12 mouse cellular contexts compared by ENCODE assay signal in genomic region chr3:100999732-101000131, GRCm38 (mm10). TPM values are rescaled to one million over a fixed set of nuclear protein-coding genes. Genes with fewer than 3 reads are reported as not detected.
A peak's percentile ranks its signal among the peaks of the same experiment; 100 is the strongest.
DNase-seq lines count a peak whose midpoint lies in the region; ATAC-seq and TF ChIP-seq lines count a peak whose summit lies in the region.
"Had no signal": no experiment of that assay in that cellular context is flagged by ENCODE, and none has a peak within 500 bp of the region (broad histone marks: within the 10 kb centered on the region; RNA-seq: fewer than 3 reads in every experiment).

No protein-coding gene starts in this region.

- H3K9me3 ChIP-seq in midbrain, embryonic 11.5 days (ENCODE audit: control insufficient read depth, low read length): no peaks in the 10 kb centered on the region
- no peaks in the 10 kb centered on the region for H3K9me3 ChIP-seq in midbrain, embryonic 13.5 days
- no peaks in the 10 kb centered on the region for H3K9me3 ChIP-seq in ES-E14 (ENCODE audit: control insufficient read depth, insufficient read depth, low read depth, low read length)
- no peaks in the 10 kb centered on the region for H3K9me3 ChIP-seq in hindbrain, embryonic 16.5 days (ENCODE audit: control insufficient read depth, low read length)
- H3K9me3 ChIP-seq: G1E had no signal

- peak; percentile 56 for DNase-seq in midbrain, embryonic 11.5 days (ENCODE audit: low spot score, missing footprints)
- DNase-seq in ES-CJ7 (ENCODE audit: low read depth, low spot score) (peak; percentile 5), ES-E14 (ENCODE audit: low read depth, low spot score) (no peak), R1 (ENCODE audit: low read depth, low spot score) (peak; percentile 18)
- DNase-seq in gastrocnemius, adult 2 months: no peak

- no peak overlapping the region for H3K4me3 ChIP-seq in midbrain, embryonic 11.5 days (ENCODE audit: low read depth, low read length)
- no peak overlapping the region for H3K4me3 ChIP-seq in midbrain, embryonic 13.5 days (replicated peaks)
- no peak overlapping the region for H3K4me3 ChIP-seq in ES-E14 (ENCODE audit: insufficient read depth in 1 of 2, low read depth in 1 of 2, low read length in 2 of 2, poor library complexity in 1 of 2, severe bottlenecking in 1 of 2)
- H3K4me3 ChIP-seq in gastrocnemius, adult 2 months: no peak overlapping the region
- H3K4me3 ChIP-seq in hindbrain, embryonic 16.5 days (ENCODE audit: low read length): no peak overlapping the region

- no peak overlapping the region for H3K4me2 ChIP-seq in midbrain, embryonic 11.5 days
- no peak overlapping the region for H3K4me2 ChIP-seq in midbrain, embryonic 13.5 days (replicated peaks)
- no peak overlapping the region for H3K4me2 ChIP-seq in hindbrain, embryonic 16.5 days (ENCODE audit: low read length)

- H3K27me3 ChIP-seq in midbrain, embryonic 11.5 days (ENCODE audit: control insufficient read depth, insufficient read depth, low read length): no peaks in the 10 kb centered on the region
- H3K27me3 ChIP-seq in midbrain, embryonic 13.5 days: no peaks in the 10 kb centered on the region
- no peaks in the 10 kb centered on the region for H3K27me3 ChIP-seq in hindbrain, embryonic 16.5 days (replicated peaks; ENCODE audit: control insufficient read depth, insufficient read depth, low read length)
- H3K27me3 ChIP-seq: CH12.LX, Patski had no signal

- no peaks in the 10 kb centered on the region for H3K36me3 ChIP-seq in midbrain, embryonic 11.5 days (ENCODE audit: control insufficient read depth, insufficient read depth, low read length)
- no peaks in the 10 kb centered on the region for H3K36me3 ChIP-seq in midbrain, embryonic 13.5 days
- H3K36me3 ChIP-seq in ES-E14 (ENCODE audit: control insufficient read depth, insufficient read depth, low read length, poor library complexity, severe bottlenecking): no peaks in the 10 kb centered on the region
- H3K36me3 ChIP-seq in hindbrain, embryonic 16.5 days (ENCODE audit: control insufficient read depth, insufficient read depth, low read length): no peaks in the 10 kb centered on the region
- H3K36me3 ChIP-seq: G1E had no signal

- no peak for ATAC-seq in midbrain, embryonic 11.5 days (ENCODE audit: low FRiP score)
- ATAC-seq in midbrain, embryonic 13.5 days: no peak
- no peak for ATAC-seq in megakaryocyte, adult 5-6 weeks (ENCODE audit: poor library complexity, severe bottlenecking)
- no peak for ATAC-seq in hindbrain, embryonic 16.5 days
- ATAC-seq: Patski had no signal

- H3K9ac ChIP-seq in midbrain, embryonic 11.5 days (ENCODE audit: low read length): no peak overlapping the region
- no peak overlapping the region for H3K9ac ChIP-seq in midbrain, embryonic 13.5 days (replicated peaks)
- H3K9ac ChIP-seq in ES-E14 (ENCODE audit: insufficient read depth, low read depth, low read length, poor library complexity, severe bottlenecking): no peak overlapping the region
- no peak overlapping the region for H3K9ac ChIP-seq in hindbrain, embryonic 16.5 days (ENCODE audit: low read depth, low read length)

- in situ Hi-C loops in ES-E14 (cut with MboI; ENCODE audit: low sequenced_read_pairs in 2 of 2, unreplicated experiment in 2 of 2): no loop called here

- intact Hi-C loops in gastrocnemius, adult 2 months (cut with DNase I): no loop called here

- no peak overlapping the region for H3K27ac ChIP-seq in midbrain, embryonic 11.5 days (ENCODE audit: low read depth, low read length)
- H3K27ac ChIP-seq in midbrain, embryonic 13.5 days: no peak overlapping the region
- no peak overlapping the region for H3K27ac ChIP-seq in ES-E14 (ENCODE audit: insufficient read depth, low read depth, low read length, poor library complexity, severe bottlenecking)
- no peak overlapping the region for H3K27ac ChIP-seq in gastrocnemius, adult 2 months
- no peak overlapping the region for H3K27ac ChIP-seq in hindbrain, embryonic 16.5 days (ENCODE audit: low read depth, low read length)

- WGBS in midbrain, embryonic 11.5 days: 27% methylated on average over 2 of the region's 2 CpGs
- WGBS in midbrain, embryonic 13.5 days: 25% methylated on average over 2 of the region's 2 CpGs
- WGBS in hindbrain, embryonic 16.5 days: 29% methylated on average over 2 of the region's 2 CpGs

- H3K4me1 ChIP-seq in midbrain, embryonic 11.5 days (ENCODE audit: control insufficient read depth, insufficient read depth, low read length): no peaks in the 10 kb centered on the region
- H3K4me1 ChIP-seq in midbrain, embryonic 13.5 days (replicated peaks): 0 out of 2 replicates have a peak, but pooled peaks cover 7% of the 10 kb centered on the region
- H3K4me1 ChIP-seq in ES-E14 (ENCODE audit: control insufficient read depth in 2 of 2, insufficient read depth in 2 of 2, low read length in 2 of 2, poor library complexity in 1 of 2): peaks cover 2% of the 10 kb centered on the region in 2 experiments; a peak in 2 of 4 replicates
- no peaks in the 10 kb centered on the region; the same call in 1 of the 2 replicates for H3K4me1 ChIP-seq in hindbrain, embryonic 16.5 days (ENCODE audit: control insufficient read depth, insufficient read depth, low read depth, low read length)

- no peak for TF ChIP-seq CTCF in gastrocnemius, adult 2 months (IDR thresholded peaks at IDR 0.05)

TF ChIP-seq in ES-E14, 5 proteins besides CTCF, POLR2A, EP300 and RAD21:
- no peak for TF ChIP-seq CHD2 (IDR thresholded peaks at IDR 0.05; ENCODE audit: low read depth, low read length)
- TF ChIP-seq ZNF384 (IDR thresholded peaks at IDR 0.05; ENCODE audit: low read depth, low read length): 0 out of 2 replicates have a peak, but pooled peaks have one; percentile 54

RNA-seq across cellular contexts. Expression of gene Cd101, which starts 29.6 kb away (rescaled TPM):
- polyA plus RNA-seq in midbrain, embryonic 11.5 days (2014; fragmentation: Nextera tagmentation; extraction: Ambion mirVana): not detected in 2 replicates
- polyA plus RNA-seq in midbrain, embryonic 13.5 days (2015; fragmentation: Nextera tagmentation; extraction: Ambion mirVana): 0.06 TPM in 1 of 2 replicates, not detected in the other
- total RNA-seq in ES-E14 (2012; rRNA removed): 0.11 and 0.13 TPM in 2 replicates
- under 1 TPM; 0.06 to 0.13 TPM for total RNA-seq in gastrocnemius, adult 2 months (2021)
- 3.5 and 3.7 TPM in 2 replicates for total RNA-seq in megakaryocyte, adult 5-6 weeks (2015)
- 9.7 and 12.6 TPM in 2 replicates for total RNA-seq in megakaryocyte, adult 5-6 weeks (2017)
- 0.06 and 0.08 TPM in 2 replicates for polyA plus RNA-seq in hindbrain, embryonic 16.5 days (2015; fragmentation: Nextera tagmentation; extraction: Ambion mirVana)
- total RNA-seq: CH12.LX, MEL had no signal
- polyA plus RNA-seq: G1E, Patski had no signal

RNA-seq across cellular contexts. Expression of gene Ttf2, which starts 30.3 kb away (rescaled TPM):
- polyA plus RNA-seq in midbrain, embryonic 11.5 days (2014; fragmentation: Nextera tagmentation; extraction: Ambion mirVana): 24.7 and 26.9 TPM in 2 replicates
- polyA plus RNA-seq in midbrain, embryonic 13.5 days (2015; fragmentation: Nextera tagmentation; extraction: Ambion mirVana): 8.3 TPM in 2 replicates
- total RNA-seq in ES-E14 (2012; rRNA removed): 39.0 and 50.5 TPM in 2 replicates
- 1 to 10 TPM; 2.5 to 3.1 TPM for total RNA-seq in gastrocnemius, adult 2 months (2021)
- total RNA-seq in megakaryocyte, adult 5-6 weeks (2015): 16.0 and 20.7 TPM in 2 replicates
- 23.8 and 24.6 TPM in 2 replicates for total RNA-seq in megakaryocyte, adult 5-6 weeks (2017)
- polyA plus RNA-seq in hindbrain, embryonic 16.5 days (2015; fragmentation: Nextera tagmentation; extraction: Ambion mirVana): 3.6 and 4.8 TPM in 2 replicates

Comparison
In these comparisons a context has a peak if more than half of its experiments do, and no peak if none do; other contexts are left out.
1. DNase-seq: peak in midbrain, embryonic 11.5 days (single experiment), ES-CJ7 (single experiment) and R1 (single experiment); none in ES-E14 (single experiment) and gastrocnemius, adult 2 months (single experiment).